Mouse (Mus musculus) liver, embryonic 15.5 days (tissue): ENCODE data around the gene Ccr7. TPM values are rescaled to one million over a fixed set of nuclear protein-coding genes. Genes with fewer than 3 reads are reported as not detected.

Experiments used
- ATAC-seq: fragments of 200-750 bp; cut with Nextera tagmentation; 2 replicates; pipeline ENCODE4 v1.8.0; 2017; ENCODE audit warnings: moderate number of reproducible peaks, mild to moderate bottlenecking, moderate library complexity; ENCODE audit not compliant: insufficient read depth
- H3K27ac ChIP-seq: fragments of 300-500 bp; sonication (generic); replicated peaks from 2 replicates; pipeline ENCODE4 v1.5.1; 2015; ENCODE audit warnings: mild to moderate bottlenecking, inconsistent platforms
- H3K27me3 ChIP-seq: fragments of 300-500 bp; sonication (generic); 2 replicates; pipeline ENCODE4 v1.6.1; 2015; ENCODE audit warnings: mild to moderate bottlenecking, inconsistent platforms
- H3K36me3 ChIP-seq: fragments of 300-500 bp; sonication (generic); replicated peaks from 2 replicates; pipeline ENCODE4 v1.6.1; 2015; ENCODE audit warnings: moderate library complexity, mild to moderate bottlenecking, inconsistent platforms
- H3K4me1 ChIP-seq: fragments of 300-500 bp; sonication (generic); replicated peaks from 2 replicates; pipeline ENCODE4 v1.6.1; 2015; ENCODE audit warnings: inconsistent platforms
- H3K4me2 ChIP-seq: fragments of 300-500 bp; sonication (generic); 2 replicates; pipeline ENCODE4 v1.6.1; 2015; ENCODE audit warnings: moderate library complexity, mild to moderate bottlenecking, inconsistent platforms
- H3K4me3 ChIP-seq: fragments of 300-500 bp; sonication (generic); replicated peaks from 2 replicates; pipeline ENCODE4 v1.5.1; 2015; ENCODE audit warnings: mild to moderate bottlenecking, inconsistent platforms
- H3K9ac ChIP-seq: fragments of 300-500 bp; sonication (generic); 2 replicates; pipeline ENCODE4 v1.6.1; 2015; ENCODE audit warnings: moderate library complexity, mild to moderate bottlenecking, inconsistent platforms
- H3K9me3 ChIP-seq: fragments of 300-500 bp; sonication (generic); replicated peaks from 2 replicates; pipeline ENCODE4 v1.6.1; 2016; ENCODE audit warnings: inconsistent platforms
- WGBS: fragments of 180-500 bp; shearing (Covaris S2); methylation state at CpG from one replicate; pipeline ENCODE4 v1.1.7; 2015; ENCODE audit warnings: mixed read lengths; ENCODE audit not compliant: insufficient replicate concordance; 5-methylcytosine and 5-hydroxymethylcytosine counted together
- polyA plus RNA-seq: library from polyadenylated mRNA; unstranded; fragments of >200 nt; fragmentation: Nextera tagmentation; extraction: Ambion mirVana; gene quantifications from 2 replicates; pipeline ENCODE4 v1.2.1, GENCODE M21; 2015

Ccr7 gene
- polyA plus RNA-seq, 1 experiment from 2014 or later: 0.31 TPM

- Histone ChIP-seq H3K27ac (no peak overlapping the region), H3K4me1 (peaks cover 12% of the 10 kb centered on the region), H3K36me3 (no peaks in the 10 kb centered on the region), H3K9me3 (no peaks in the 10 kb centered on the region), H3K27me3 (no peaks in the 10 kb centered on the region), H3K4me3 (no peak overlapping the region), H3K9ac (no peak overlapping the region), H3K4me2 (no peak overlapping the region)
- no peak for ATAC-seq
- WGBS: 77% methylated on average over 15 of the region's 15 CpGs
Measured at GRCm38 (mm10) chr11:99110370-99111110, 44.3 kb downstream of the Ccr7 start.

- WGBS: 55% methylated on average over 3 of the region's 3 CpGs
- Histone ChIP-seq H3K4me1 (peaks cover 12% of the 10 kb centered on the region), H3K9ac (no peak overlapping the region), H3K27me3 (no peaks in the 10 kb centered on the region), H3K4me2 (no peak overlapping the region), H3K9me3 (no peaks in the 10 kb centered on the region), H3K27ac (no peak overlapping the region), H3K4me3 (no peak overlapping the region), H3K36me3 (no peaks in the 10 kb centered on the region)
- ATAC-seq: no peak
Measured at GRCm38 (mm10) chr11:99108296-99108695, 46.6 kb downstream of the Ccr7 start.

GRCm38 (mm10) chr11:99105981-99106726, 48.7 kb downstream of the Ccr7 start:
- Histone ChIP-seq H3K27me3 (0 out of 2 replicates have a peak, but pooled peaks cover 3% of the 10 kb centered on the region), H3K9me3 (no peaks in the 10 kb centered on the region), H3K4me2 (no peak overlapping the region), H3K36me3 (no peaks in the 10 kb centered on the region), H3K4me1 (peaks cover 12% of the 10 kb centered on the region), H3K4me3 (no peak overlapping the region), H3K27ac (no peak overlapping the region), H3K9ac (no peak overlapping the region)
- WGBS: 33% methylated on average over 12 of the region's 12 CpGs
- peak; percentile 63; the same call in 1 of the 2 replicates for ATAC-seq

DNA sequence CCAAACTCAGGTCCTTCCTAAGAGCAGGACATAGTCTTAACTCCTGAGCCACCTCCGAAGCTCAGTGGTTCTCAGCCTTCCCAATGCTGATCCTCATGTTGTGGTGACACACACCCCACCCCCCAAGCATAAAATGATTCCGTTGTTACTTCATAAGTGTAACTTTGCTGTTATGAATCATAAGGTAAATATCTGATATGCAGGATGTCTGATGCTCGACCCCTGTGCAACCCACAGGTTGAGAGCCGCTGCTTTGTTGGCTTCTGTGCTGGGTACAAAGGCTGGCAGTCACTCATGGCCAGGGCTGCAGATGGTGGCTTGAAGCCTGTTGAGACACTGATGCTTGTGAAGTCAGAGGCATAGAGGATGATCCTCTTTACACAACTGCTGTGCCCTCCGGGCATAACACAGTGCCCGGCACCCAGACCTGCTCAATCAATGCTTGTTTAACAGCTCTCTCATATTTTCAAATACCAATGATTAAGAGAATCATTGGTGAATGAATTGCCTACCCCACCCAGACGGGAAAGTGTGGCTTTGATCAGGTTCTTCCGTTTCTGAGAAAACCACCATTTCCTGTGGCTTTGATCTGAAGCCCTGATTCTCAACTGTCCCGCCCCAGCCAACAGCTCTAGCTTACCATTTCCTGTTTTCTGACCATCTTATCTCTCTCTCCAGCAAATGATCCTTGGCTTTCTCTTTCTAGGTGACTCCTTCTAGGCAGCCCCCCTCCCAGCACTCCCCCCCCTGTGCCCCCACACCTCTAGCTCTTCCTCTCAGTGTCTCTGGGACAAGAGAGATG, 50.1 kb downstream of the Ccr7 start:
- H3K36me3 ChIP-seq: no peaks in the 10 kb centered on the region
- 24% methylated on average over 9 of the region's 9 CpGs for WGBS
- H3K9ac ChIP-seq: no peak overlapping the region
- no peak overlapping the region for H3K4me2 ChIP-seq
- 0 out of 2 replicates have a peak, but pooled peaks cover 3% of the 10 kb centered on the region for H3K27me3 ChIP-seq
- H3K4me3 ChIP-seq: no peak overlapping the region
- peaks cover 12% of the 10 kb centered on the region for H3K4me1 ChIP-seq
- H3K27ac ChIP-seq: no peak overlapping the region
- H3K9me3 ChIP-seq: no peaks in the 10 kb centered on the region
- no peak for ATAC-seq

- H3K4me3 ChIP-seq: no peak overlapping the region
- no peaks in the 10 kb centered on the region for H3K36me3 ChIP-seq
- H3K9me3 ChIP-seq: no peaks in the 10 kb centered on the region
- H3K27ac ChIP-seq: no peak overlapping the region
- WGBS: 42% methylated on average over 9 of the region's 9 CpGs
- 0 out of 2 replicates have a peak, but pooled peaks cover 3% of the 10 kb centered on the region for H3K27me3 ChIP-seq
- H3K4me2 ChIP-seq: no peak overlapping the region
- ATAC-seq: no peak
- no peak overlapping the region for H3K9ac ChIP-seq
- peaks cover 12% of the 10 kb centered on the region for H3K4me1 ChIP-seq
Measured at GRCm38 (mm10) chr11:99102575-99103270, 52.2 kb downstream of the Ccr7 start.

DNA sequence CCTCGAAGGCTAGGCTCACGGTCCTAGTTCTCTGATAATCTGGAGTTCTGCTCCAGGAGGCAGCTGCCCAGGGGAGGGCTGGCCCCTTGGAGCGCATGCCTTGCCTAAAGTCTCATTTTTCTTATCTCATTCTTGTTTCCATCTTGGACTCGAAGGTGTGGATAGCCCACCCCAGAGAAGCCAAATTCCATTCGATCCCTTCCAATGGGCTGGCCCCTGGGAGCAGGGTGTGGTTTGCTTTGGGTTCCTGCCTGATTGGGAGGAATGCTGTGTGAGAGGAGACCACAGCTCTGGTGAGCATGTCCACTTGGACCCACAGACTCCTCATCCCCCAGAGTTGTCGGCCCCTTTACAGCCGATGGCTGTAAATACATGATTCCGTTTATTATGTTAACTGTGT, 53.2 kb downstream of the Ccr7 start:
- no peak for ATAC-seq
- Histone ChIP-seq H3K4me3 (no peak overlapping the region), H3K4me2 (no peak overlapping the region), H3K36me3 (no peaks in the 10 kb centered on the region), H3K9ac (no peak overlapping the region), H3K4me1 (peaks cover 12% of the 10 kb centered on the region), H3K9me3 (no peaks in the 10 kb centered on the region), H3K27ac (no peak overlapping the region), H3K27me3 (0 out of 2 replicates have a peak, but pooled peaks cover 3% of the 10 kb centered on the region)
- 50% methylated on average over 8 of the region's 8 CpGs for WGBS

- Histone ChIP-seq H3K27me3 (0 out of 2 replicates have a peak, but pooled peaks cover 3% of the 10 kb centered on the region), H3K9me3 (no peaks in the 10 kb centered on the region), H3K4me1 (no peaks in the 10 kb centered on the region; the same call in 1 of the 2 replicates), H3K27ac (no peak overlapping the region), H3K4me2 (no peak overlapping the region), H3K36me3 (no peaks in the 10 kb centered on the region), H3K9ac (no peak overlapping the region), H3K4me3 (no peak overlapping the region)
- WGBS: 26% methylated on average over 5 of the region's 5 CpGs
- no peak for ATAC-seq
Measured at GRCm38 (mm10) chr11:99100215-99100614, 54.7 kb downstream of the Ccr7 start.

- 56% methylated on average over 7 of the region's 7 CpGs for WGBS
- ATAC-seq: no peak
- Histone ChIP-seq H3K4me1 (no peaks in the 10 kb centered on the region; the same call in 1 of the 2 replicates), H3K27ac (no peak overlapping the region), H3K9me3 (no peaks in the 10 kb centered on the region), H3K36me3 (no peaks in the 10 kb centered on the region), H3K9ac (no peak overlapping the region), H3K4me3 (no peak overlapping the region), H3K4me2 (no peak overlapping the region), H3K27me3 (0 out of 2 replicates have a peak, but pooled peaks cover 3% of the 10 kb centered on the region)
Measured at GRCm38 (mm10) chr11:99099516-99099915, 55.4 kb downstream of the Ccr7 start.

- Histone ChIP-seq H3K4me2 (no peak overlapping the region), H3K36me3 (no peaks in the 10 kb centered on the region), H3K9ac (no peak overlapping the region)
Measured at GRCm38 (mm10) chr11:99098924-99099323, 56.0 kb downstream of the Ccr7 start.

DNA sequence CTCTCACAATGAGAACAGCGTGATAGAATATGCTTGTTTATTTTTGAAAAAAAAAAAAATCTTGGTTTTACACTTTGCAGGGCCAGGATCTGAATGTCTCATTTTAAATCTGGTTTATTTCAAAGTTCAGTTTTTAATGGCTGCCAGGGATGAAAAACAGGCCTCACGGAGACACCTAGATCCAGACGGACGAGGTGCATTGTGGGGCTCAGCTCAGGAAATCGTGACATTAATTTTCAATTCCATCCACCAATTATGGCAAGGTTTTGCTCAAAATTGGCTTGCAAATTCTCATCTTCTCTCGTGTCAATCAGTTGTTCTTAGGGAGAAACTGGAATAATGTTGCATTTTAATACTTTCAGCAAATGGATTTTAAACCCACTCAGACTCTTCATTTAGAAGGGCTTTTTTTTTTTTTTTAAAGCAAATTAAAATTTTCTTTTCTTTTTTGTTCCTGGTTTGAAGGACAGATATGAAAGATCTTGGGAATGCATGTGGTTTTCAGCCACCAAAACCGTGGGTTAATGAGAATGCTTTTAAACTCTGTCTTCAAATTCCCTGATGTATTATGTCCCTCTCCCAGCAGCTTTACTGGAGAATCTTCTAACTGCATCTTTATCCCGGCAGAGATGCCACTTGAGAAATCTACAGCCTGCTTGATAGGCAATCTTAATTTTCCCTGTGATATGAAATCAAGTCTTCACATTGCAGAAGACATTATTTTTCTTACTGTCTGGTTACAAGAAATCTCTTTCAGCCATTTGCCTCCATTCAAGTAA, 57.7 kb downstream of the Ccr7 start:
- Histone ChIP-seq H3K27ac (no peak overlapping the region), H3K27me3 (0 out of 2 replicates have a peak, but pooled peaks cover 3% of the 10 kb centered on the region), H3K4me1 (no peaks in the 10 kb centered on the region; the same call in 1 of the 2 replicates), H3K9ac (no peak overlapping the region), H3K36me3 (no peaks in the 10 kb centered on the region), H3K4me2 (no peak overlapping the region), H3K4me3 (no peak overlapping the region), H3K9me3 (no peaks in the 10 kb centered on the region)
- 66% methylated on average over 8 of the region's 8 CpGs for WGBS
- no peak for ATAC-seq

More at GRCm38 (mm10) chr11:99098924-99099323, 56.0 kb downstream of the Ccr7 start:
- ATAC-seq: no peak
- 55% methylated on average over 9 of the region's 9 CpGs for WGBS
- no peak overlapping the region for H3K27ac ChIP-seq
- H3K4me1 ChIP-seq: no peaks in the 10 kb centered on the region; the same call in 1 of the 2 replicates
- no peaks in the 10 kb centered on the region for H3K9me3 ChIP-seq
- 0 out of 2 replicates have a peak, but pooled peaks cover 3% of the 10 kb centered on the region for H3K27me3 ChIP-seq
- H3K4me3 ChIP-seq: no peak overlapping the region
